Mouse (Mus musculus) spleen, embryonic (tissue): ENCODE measurements around the gene Supt6.

ENCODE experiments used
- CTCF ChIA-PET: fragments of 350-600 bp; sonication (Branson Sonifier 250); formaldehyde crosslinking; loops from one replicate; lab custom pipeline; 2022; lab: Charles Lee

Supt6 gene

GRCm38 (mm10) chr11:78183884-78184514, 61.8 kb downstream of the Supt6 start:
- CTCF ChIA-PET: no interaction called here

DNA sequence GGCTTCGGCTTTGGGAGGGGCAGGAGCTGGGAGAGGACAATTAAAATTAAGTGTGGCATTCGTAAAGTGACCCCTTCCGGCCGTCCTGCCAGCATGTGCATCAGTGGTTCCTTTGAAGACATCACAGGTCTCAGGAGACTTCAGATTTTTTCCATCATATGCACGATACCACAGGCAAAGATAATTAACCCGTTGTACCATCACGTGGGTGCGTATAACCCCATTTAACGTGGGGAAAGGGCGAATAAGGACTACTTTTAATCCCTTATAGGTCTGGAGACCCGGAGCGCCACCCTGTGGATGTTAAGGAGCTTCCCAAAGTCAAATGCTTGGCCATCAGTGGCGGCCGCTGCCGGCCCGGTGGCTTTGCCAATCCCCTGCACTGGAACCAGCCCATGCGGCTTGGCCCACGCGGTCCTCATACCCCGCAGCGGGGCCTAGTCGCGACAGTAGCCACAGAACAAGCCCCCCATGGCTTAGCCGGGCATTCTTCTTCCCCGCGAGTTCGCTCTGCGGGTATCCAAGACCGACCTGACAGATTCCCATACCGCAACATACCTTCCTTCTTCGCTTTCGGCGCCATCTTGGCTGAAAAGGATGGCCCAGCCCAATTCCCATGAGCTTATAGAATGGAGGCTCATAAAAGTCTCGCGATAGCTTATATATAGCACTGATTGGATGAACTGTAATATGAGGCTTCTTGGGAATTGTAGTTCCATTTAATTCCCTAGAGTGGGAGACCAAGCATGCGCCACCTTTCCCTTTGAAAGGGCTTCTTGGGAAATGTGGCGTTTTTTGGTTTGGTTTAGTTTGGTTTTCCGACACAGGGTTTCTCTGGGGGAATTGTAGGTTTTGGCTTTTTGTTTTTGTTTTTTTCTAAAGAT, 62.6 kb downstream of the Supt6 start, which contains the start of gene Rpl23a:
Gene Rpl23a, minus strand, starts transcription at position 624 of the 884 bp plus-strand sequence.
- CTCF ChIA-PET: no interaction called here

DNA sequence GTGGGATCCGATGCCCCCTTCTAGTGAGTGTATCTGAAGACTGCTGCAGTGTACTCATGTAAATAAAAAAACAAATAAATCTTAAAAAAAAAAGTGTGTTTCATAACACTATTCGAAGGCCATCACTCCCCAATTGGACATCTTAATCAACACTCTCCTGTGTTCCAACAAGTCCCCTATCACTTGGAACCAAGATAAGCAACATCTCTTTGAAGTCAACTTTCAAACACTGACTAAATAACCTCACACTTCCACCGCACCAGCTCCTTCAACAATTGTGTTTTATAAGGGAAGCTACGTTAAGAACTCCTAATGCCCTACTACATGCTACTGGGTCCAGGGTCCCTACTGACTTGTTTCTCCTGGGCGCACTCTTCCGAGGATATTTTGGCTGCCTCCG, 63.3 kb downstream of the Supt6 start:
- CTCF ChIA-PET: no interaction called here

DNA sequence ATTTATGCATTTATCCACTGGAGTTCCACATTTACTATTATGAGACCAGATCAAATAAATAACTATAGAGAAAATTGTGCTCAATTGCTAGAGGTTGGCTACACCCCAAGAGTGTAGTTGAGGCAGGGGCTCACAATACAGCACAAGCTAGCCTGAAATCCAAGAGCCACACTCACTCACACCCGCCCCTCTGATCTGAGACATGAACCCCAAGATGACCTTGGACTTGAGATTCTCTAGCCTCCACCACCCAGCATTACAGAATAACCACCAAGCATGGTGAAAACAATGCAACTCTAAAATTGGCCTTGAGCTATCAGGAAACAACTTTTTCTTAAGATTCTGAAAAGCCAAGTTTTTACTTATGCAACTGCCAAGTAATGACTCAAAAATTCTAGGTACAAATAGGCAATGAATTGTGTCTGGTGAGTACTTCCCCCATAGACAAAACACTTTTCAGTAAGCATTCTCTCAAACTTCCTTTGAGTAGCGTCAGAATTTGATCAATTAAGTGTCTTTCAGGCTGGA, 63.9 kb downstream of the Supt6 start:
- CTCF ChIA-PET: no interaction called here

DNA sequence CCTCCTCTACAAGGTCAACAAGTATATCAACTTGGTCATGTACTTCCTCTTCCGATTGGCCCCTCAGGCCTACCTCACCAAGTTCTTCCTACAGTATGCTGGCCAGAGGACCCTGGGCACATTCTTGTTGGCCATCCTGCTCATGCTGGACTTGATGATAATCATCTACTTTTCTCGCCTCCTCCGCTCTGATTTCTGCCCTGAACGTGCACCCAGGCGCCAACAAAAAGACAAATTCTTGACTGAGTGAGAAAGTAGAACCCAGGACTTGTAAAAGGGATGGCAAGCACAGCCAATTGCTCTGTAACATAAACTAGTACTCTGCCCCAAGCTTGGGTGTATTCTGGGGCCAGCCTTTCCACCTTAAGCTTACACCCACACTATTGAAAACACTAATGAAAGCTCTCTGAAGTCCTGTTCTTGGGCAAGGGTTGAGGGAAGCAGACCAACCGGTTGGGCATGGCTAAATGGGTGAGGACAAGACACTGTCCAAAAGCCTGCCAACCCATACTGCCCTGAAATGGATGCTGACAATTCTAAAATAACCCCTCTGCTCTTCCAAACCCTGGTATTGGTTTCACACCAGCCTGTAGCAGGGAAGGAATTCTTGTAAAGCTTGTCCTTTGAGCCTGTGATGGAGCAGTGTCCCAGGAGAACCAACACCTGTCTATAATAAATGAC, 65.6 kb downstream of the Supt6 start:
- CTCF ChIA-PET: interaction anchor here (0.7 kb wide), 1 partner anchor 82 kb away, joined by 6 read pairs; no protein-coding TSS in a partner anchor

- CTCF ChIA-PET: interaction anchor here (0.7 to 0.8 kb wide), 3 partner anchors 83 to 132 kb away, joined by 3 to 6 read pairs (median 3); no protein-coding TSS in a partner anchor
These were observed 66.3 kb downstream of the Supt6 start for GRCm38 (mm10) chr11:78179438-78179999.

DNA sequence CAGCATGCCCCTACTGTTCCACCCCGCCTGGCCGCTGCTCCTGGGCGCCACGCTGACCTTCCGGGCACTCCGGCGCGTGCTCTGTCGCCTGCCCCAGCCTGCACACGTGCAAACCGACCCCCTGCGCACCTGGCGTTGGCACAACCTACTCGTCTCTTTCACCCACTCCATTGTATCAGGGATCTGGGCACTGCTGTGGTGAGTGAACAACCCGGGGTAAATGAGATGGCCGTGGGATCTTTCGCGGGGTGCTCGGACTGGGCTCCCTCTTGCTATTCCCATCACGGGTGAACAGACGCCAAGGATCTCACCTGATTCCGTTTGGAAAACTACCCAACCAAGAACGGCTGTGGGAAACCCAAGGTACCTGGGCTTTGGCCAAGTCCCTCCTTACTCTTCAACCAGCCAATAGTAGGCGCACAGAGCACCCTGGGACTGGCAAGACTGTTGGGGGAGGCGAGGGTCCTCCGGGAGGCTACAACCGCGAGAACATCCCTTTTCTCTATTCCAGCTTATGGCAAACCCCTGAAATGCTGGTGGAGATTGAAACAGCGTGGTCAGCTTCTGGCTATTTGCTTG, 66.8 kb downstream of the Supt6 start:
- CTCF ChIA-PET: interaction anchor here (0.7 to 2.1 kb wide), 3 partner anchors 20 to 133 kb away, joined by 3 to 8 read pairs (median 3); no protein-coding TSS in a partner anchor

GRCm38 (mm10) chr11:78177903-78178858, 67.6 kb downstream of the Supt6 start:
- CTCF ChIA-PET: interaction anchor here (0.6 to 2.1 kb wide), 4 partner anchors 20 to 166 kb away, joined by 3 to 8 read pairs (median 4); no protein-coding TSS in a partner anchor

GRCm38 (mm10) chr11:78177437-78177836, 68.3 kb downstream of the Supt6 start:
- CTCF ChIA-PET: interaction anchor here (0.6 to 2.1 kb wide), 5 partner anchors 15 to 165 kb away, joined by 3 to 8 read pairs (median 3); no protein-coding TSS in a partner anchor

GRCm38 (mm10) chr11:78176905-78177331, 68.9 kb downstream of the Supt6 start:
- CTCF ChIA-PET: interaction anchor here (0.6 to 2.1 kb wide), 5 partner anchors 15 to 141 kb away, joined by 3 to 8 read pairs (median 3); no protein-coding TSS in a partner anchor

GRCm38 (mm10) chr11:78176402-78176862, 69.4 kb downstream of the Supt6 start, which contains the start of the genes Nek8 and Tlcd1:
Gene Nek8 (minus strand): TSS chr11:78176675.
Gene Tlcd1 (plus strand): TSS chr11:78176711.
- CTCF ChIA-PET: interaction anchor here (0.6 to 2.1 kb wide), 2 partner anchors 18 to 141 kb away, joined by 3 to 8 read pairs; no protein-coding TSS in a partner anchor

GRCm38 (mm10) chr11:78175771-78176401, 69.9 kb downstream of the Supt6 start:
- CTCF ChIA-PET: interaction anchor here (0.6 kb wide), 1 partner anchor 1174 kb away, joined by 8 read pairs; no protein-coding TSS in a partner anchor

GRCm38 (mm10) chr11:78174506-78174905, 71.3 kb downstream of the Supt6 start:
- CTCF ChIA-PET: interaction anchor here (0.6 to 0.7 kb wide), 2 partner anchors 15 to 353 kb away, joined by 3 to 5 read pairs; no protein-coding TSS in a partner anchor

DNA sequence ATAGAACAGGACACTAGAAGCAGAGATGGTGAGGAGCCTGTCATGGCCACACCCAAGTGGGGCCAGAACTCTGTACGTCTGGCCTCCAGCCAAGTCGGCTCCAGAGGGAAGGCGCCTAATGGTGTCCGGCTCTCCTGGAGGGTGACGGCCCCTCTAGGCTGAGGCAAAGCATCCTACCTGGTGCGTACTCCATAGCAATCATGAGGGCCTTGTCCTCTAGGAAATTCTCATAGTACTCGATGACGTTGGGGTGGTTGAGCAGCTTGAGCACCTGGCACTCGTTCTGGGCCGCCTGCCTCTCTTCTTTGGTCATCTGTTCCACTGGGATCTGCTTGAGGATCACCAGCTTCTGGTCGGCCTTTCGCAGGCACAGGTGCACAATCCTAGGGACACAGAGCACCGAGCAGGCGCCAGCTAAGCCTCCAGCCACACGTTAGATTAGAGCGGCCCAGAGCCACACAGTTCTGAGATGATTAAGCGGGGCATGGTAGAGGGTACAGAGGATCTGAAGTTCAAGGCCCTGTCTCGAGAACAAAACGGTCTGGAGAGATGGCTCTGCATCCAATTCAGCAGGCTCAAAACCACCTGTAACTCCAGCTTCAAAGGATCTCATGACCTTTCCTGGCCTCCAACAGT, 72.9 kb downstream of the Supt6 start:
- CTCF ChIA-PET: no interaction called here

DNA sequence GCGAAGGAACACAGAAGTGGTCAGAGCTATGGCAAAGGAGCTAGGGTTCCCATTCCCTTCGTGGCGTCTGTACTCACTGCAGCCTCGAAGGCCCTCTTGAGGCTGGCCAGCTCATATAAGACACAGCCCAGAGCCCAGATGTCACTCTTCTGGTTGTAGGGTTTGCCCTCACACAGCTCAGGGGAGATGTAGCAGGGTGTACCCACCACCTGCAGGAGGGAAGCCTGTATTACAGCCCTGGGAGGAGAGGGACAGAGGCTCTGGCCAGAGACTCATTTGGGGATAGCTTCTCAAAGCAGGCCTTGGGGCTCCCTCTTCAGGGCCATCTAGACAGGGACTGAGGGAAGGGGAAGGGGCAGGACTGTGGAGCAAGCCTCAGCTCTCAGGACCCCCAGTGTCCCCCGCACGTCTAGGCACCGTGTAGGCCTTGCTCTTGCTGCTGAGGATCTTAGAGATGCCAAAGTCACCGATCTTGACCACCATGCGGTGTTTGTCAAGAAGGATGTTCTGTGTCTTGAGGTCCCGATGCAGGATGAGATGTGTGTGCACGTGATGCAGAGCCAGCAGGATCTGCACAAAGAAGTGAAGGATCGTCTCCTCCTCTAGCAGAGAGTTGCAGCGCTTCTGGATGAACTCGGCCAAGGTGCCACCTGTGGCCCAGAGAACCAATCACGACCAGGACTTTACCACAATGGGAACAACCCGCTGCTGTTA, 73.6 kb downstream of the Supt6 start:
- CTCF ChIA-PET: interaction anchor here (0.9 to 1.4 kb wide), 2 partner anchors 10 to 13 kb away, joined by 3 read pairs; no protein-coding TSS in a partner anchor

GRCm38 (mm10) chr11:78171328-78171727, 74.5 kb downstream of the Supt6 start:
- CTCF ChIA-PET: interaction anchor here (0.9 to 1.4 kb wide), 3 partner anchors 9 to 12 kb away, joined by 3 read pairs; no protein-coding TSS in a partner anchor

- CTCF ChIA-PET: no interaction called here
These were observed 75.5 kb downstream of the Supt6 start for GRCm38 (mm10) chr11:78170306-78170705.
